Mouse (Mus musculus): ENCODE results near the gene Mapkap1. TPM values are rescaled to one million over a fixed set of nuclear protein-coding genes. Genes with fewer than 3 reads are reported as not detected.

The Mapkap1 gene
- polyA plus RNA-seq, 2 experiments: 14.9 to 25.5 TPM

DNA sequence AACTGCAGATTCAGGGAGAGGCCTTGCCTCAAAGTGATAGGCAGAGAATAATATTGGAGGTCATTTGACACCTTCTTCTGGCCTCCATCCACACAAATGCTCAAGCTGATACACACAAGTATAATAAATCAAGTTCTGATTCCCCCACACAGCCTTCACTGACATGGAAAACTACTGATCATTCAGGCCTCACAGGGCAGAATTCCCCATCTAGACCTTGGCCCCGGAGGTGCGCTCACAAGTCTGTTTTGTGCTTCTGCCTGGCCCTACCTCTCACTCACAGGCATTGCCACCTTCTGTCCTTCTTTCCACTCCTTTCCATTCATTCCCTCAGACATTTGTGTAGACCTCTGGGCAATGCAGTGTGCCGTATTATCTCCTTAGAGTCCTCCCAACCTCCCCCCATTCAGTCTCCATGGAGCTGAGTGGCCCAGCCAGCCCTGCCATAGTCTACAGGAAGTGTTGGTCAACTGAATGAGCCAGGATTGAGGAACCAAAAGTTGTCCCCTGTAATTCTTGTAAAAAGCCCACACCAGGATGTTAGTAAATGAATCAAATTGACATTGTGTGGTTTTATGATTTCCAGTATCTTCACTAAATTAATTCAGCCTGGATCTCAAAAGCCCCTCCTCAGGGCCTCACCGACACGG lies 193.2 kb downstream of the Mapkap1 start:
- WGBS (ENCODE audit: insufficient replicate concordance): 63% methylated on average over 5 of the region's 5 CpGs
- Histone ChIP-seq H3K9me3 (ENCODE audit: control insufficient read depth, low read length) (no peaks in the 10 kb centered on the region), H3K4me2 (ENCODE audit: low read depth) (no peak overlapping the region), H3K4me1 (replicated peaks; ENCODE audit: control insufficient read depth in 2 of 2, insufficient read depth in 2 of 2, low read length in 1 of 2) (peaks cover 0 to 2% of the 10 kb centered on the region in 2 experiments; a peak in 2 of 4 replicates), H3K9ac (replicated peaks) (no peak overlapping the region), H3K27ac (no peak overlapping the region), H3K4me3 (ENCODE audit: insufficient read depth in 1 of 2, low read depth in 2 of 2, low read length in 2 of 2) (no peak overlapping the region), H3K27me3 (ENCODE audit: control insufficient read depth, insufficient read depth, low read length) (no peaks in the 10 kb centered on the region), H3K36me3 (replicated peaks; ENCODE audit: control insufficient read depth, insufficient read depth, low read depth) (no peaks in the 10 kb centered on the region)
- ATAC-seq (ENCODE audit: insufficient read depth) (no peak), DNase-seq (ENCODE audit: low read depth in 3 of 3, low spot score in 3 of 3) (no peak)
- TF ChIP-seq CTCF (IDR thresholded peaks at IDR 0.05; ENCODE audit: low read depth) (no peak), EP300 (IDR thresholded peaks at IDR 0.05; ENCODE audit: low read depth) (no peak)

DNA sequence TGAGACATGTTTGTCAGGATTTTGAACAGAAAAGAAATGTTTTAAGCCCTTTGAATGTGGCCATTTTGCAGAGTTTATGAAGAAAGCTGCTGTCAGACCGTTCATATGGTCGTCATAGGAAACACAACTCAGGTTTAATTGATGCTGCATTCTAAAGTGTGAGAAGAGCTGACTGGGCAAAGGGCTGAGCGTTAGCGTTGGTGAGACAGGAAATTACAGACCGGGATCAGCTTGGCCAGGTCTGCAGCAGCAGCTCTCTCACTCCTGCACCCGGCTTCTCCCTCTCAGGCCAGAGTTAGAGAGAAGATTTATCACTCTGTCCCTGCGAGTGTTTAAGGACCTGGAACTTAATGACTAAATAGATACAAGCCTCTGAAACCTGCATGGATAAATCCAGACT lies 194.2 kb downstream of the Mapkap1 start:
- WGBS (ENCODE audit: insufficient replicate concordance): 39% methylated on average over 7 of the region's 7 CpGs
- no peaks in the 10 kb centered on the region for H3K36me3 ChIP-seq (replicated peaks; ENCODE audit: control insufficient read depth, insufficient read depth, low read depth)

DNA sequence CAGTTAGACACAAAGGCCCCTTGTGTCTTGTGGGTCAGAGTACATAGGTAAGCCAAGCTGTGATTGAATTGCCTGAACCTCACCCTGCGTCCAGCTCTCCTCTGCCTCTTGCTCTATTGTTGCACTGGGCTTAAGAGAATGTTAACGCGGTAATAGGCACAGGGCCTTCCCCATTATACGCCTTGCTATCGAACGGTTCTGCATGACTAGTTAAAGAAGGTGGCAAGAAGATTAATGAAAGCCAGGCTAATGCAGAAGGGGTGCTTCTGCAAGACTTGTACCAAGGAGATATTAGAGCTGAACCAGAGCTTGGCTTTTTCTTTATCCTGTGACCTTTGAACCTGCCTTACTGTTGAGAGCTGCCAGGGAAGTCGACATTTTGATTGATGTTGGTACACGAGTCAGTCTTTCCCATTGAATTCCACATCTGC lies 195.6 kb downstream of the Mapkap1 start:
- Histone ChIP-seq H3K4me3 (ENCODE audit: insufficient read depth in 1 of 2, low read depth in 2 of 2, low read length in 2 of 2) (no peak overlapping the region), H3K27ac (no peak overlapping the region), H3K9me3 (ENCODE audit: control insufficient read depth, low read length) (no peaks in the 10 kb centered on the region), H3K4me1 (replicated peaks; ENCODE audit: control insufficient read depth in 2 of 2, insufficient read depth in 2 of 2, low read length in 1 of 2) (peaks cover 0 to 2% of the 10 kb centered on the region in 2 experiments; a peak in 2 of 4 replicates), H3K36me3 (replicated peaks; ENCODE audit: control insufficient read depth, insufficient read depth, low read depth) (no peaks in the 10 kb centered on the region), H3K4me2 (ENCODE audit: low read depth) (no peak overlapping the region), H3K27me3 (ENCODE audit: control insufficient read depth, insufficient read depth, low read length) (no peaks in the 10 kb centered on the region), H3K9ac (replicated peaks) (no peak overlapping the region)
- DNase-seq (ENCODE audit: low read depth in 3 of 3, low spot score in 3 of 3) (no peak), ATAC-seq (ENCODE audit: insufficient read depth) (no peak)
- WGBS (ENCODE audit: insufficient replicate concordance): 75% methylated on average over 8 of the region's 8 CpGs
- TF ChIP-seq EP300 (IDR thresholded peaks at IDR 0.05; ENCODE audit: low read depth): no peak
- TF ChIP-seq CTCF (IDR thresholded peaks at IDR 0.05; ENCODE audit: low read depth): no peak

More for the DNA sequence above, 194.2 kb downstream of the Mapkap1 start:
- Histone ChIP-seq H3K27ac (no peak overlapping the region), H3K27me3 (ENCODE audit: control insufficient read depth, insufficient read depth, low read length) (no peaks in the 10 kb centered on the region), H3K9me3 (ENCODE audit: control insufficient read depth, low read length) (no peaks in the 10 kb centered on the region), H3K4me3 (ENCODE audit: insufficient read depth in 1 of 2, low read depth in 2 of 2, low read length in 2 of 2) (no peak overlapping the region), H3K4me2 (ENCODE audit: low read depth) (no peak overlapping the region), H3K9ac (replicated peaks) (no peak overlapping the region), H3K4me1 (replicated peaks; ENCODE audit: control insufficient read depth in 2 of 2, insufficient read depth in 2 of 2, low read length in 1 of 2) (peaks cover 0 to 2% of the 10 kb centered on the region in 2 experiments; a peak in 2 of 4 replicates)
- no peak for DNase-seq (ENCODE audit: low read depth in 3 of 3, low spot score in 3 of 3)
- TF ChIP-seq EP300 (IDR thresholded peaks at IDR 0.05; ENCODE audit: low read depth) (no peak), CTCF (IDR thresholded peaks at IDR 0.05; ENCODE audit: low read depth) (no peak)
- ATAC-seq (ENCODE audit: insufficient read depth): no peak

DNA sequence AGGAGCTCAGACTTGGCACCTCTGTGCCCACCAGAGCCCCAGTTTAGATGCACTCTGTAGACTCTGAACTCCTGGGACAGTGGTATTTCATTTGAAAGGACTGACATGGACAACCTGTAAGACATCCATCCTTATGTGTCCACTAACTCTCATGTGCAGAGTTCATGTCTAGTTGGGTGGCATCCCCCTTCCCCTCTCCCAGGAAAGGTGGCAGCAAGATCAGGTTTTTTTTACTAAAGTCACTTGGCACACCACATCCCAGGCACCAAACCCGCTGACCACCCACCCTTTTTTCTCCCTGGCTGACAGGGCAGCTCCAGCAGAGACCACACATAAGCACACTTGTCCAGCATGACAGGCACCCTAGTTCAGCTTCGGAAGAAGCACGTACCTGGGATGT lies 196.3 kb downstream of the Mapkap1 start:
- no peak for TF ChIP-seq CTCF (IDR thresholded peaks at IDR 0.05; ENCODE audit: low read depth)
- Histone ChIP-seq H3K9ac (replicated peaks) (no peak overlapping the region), H3K36me3 (replicated peaks; ENCODE audit: control insufficient read depth, insufficient read depth, low read depth) (no peaks in the 10 kb centered on the region), H3K4me3 (ENCODE audit: insufficient read depth in 1 of 2, low read depth in 2 of 2, low read length in 2 of 2) (no peak overlapping the region), H3K27me3 (ENCODE audit: control insufficient read depth, insufficient read depth, low read length) (no peaks in the 10 kb centered on the region), H3K27ac (no peak overlapping the region), H3K4me1 (replicated peaks; ENCODE audit: control insufficient read depth in 2 of 2, insufficient read depth in 2 of 2, low read length in 1 of 2) (peaks cover 0 to 2% of the 10 kb centered on the region in 2 experiments; a peak in 2 of 4 replicates), H3K4me2 (ENCODE audit: low read depth) (no peak overlapping the region), H3K9me3 (ENCODE audit: control insufficient read depth, low read length) (no peaks in the 10 kb centered on the region)
- no peak for DNase-seq (ENCODE audit: low read depth in 3 of 3, low spot score in 3 of 3)
- 77% methylated on average over 3 of the region's 3 CpGs for WGBS (ENCODE audit: insufficient replicate concordance)
- no peak for ATAC-seq (ENCODE audit: insufficient read depth)

DNA sequence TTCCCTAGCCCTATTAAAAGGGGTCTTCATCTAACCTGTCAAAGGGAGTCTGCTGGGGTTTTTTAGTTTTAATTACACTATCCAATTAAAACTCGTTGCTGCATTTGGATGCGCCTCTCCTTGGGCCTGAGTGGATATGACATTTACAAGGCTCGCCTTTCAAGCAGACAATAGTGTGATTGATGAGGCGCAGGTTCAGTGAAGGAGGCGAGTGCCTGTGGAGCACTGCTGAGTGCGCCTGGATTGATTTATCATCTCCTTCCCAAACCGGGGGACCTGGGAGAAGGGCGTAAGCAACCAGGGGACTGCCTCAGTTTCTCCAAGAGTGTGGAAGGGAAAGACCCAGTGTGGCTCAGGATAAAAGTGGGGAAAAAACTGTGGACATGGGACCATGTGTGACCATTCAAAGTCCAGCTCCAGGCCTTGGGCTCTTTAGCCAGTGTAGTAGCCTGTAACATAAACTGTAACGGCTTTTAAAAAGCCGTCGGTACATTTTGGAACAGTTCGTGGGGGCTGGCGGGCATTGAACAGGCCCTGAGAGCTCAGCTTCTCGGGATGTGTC lies 197.2 kb downstream of the Mapkap1 start:
- WGBS (ENCODE audit: insufficient replicate concordance): 75% methylated on average over 14 of the region's 14 CpGs
- DNase-seq (ENCODE audit: low read depth in 3 of 3, low spot score in 3 of 3) (no peak), ATAC-seq (ENCODE audit: insufficient read depth) (no peak)

More for the DNA sequence above, 197.2 kb downstream of the Mapkap1 start:
- Histone ChIP-seq H3K9me3 (ENCODE audit: control insufficient read depth, low read length) (no peaks in the 10 kb centered on the region), H3K4me1 (replicated peaks; ENCODE audit: control insufficient read depth in 2 of 2, insufficient read depth in 2 of 2, low read length in 1 of 2) (peaks cover 0 to 2% of the 10 kb centered on the region in 2 experiments; a peak in 2 of 4 replicates), H3K27ac (no peak overlapping the region), H3K4me2 (ENCODE audit: low read depth) (no peak overlapping the region), H3K36me3 (replicated peaks; ENCODE audit: control insufficient read depth, insufficient read depth, low read depth) (no peaks in the 10 kb centered on the region), H3K9ac (replicated peaks) (no peak overlapping the region), H3K4me3 (ENCODE audit: insufficient read depth in 1 of 2, low read depth in 2 of 2, low read length in 2 of 2) (no peak overlapping the region), H3K27me3 (ENCODE audit: control insufficient read depth, insufficient read depth, low read length) (no peaks in the 10 kb centered on the region)
- TF ChIP-seq CTCF (IDR thresholded peaks at IDR 0.05; ENCODE audit: low read depth) (no peak), EP300 (IDR thresholded peaks at IDR 0.05; ENCODE audit: low read depth) (no peak)

Data from liver, embryonic 14.5 days (tissue).